Mouse (Mus musculus) heart, embryonic 13.5 days (tissue): Measurements from ENCODE around the gene Gkap1. TPM values are rescaled to one million over a fixed set of nuclear protein-coding genes. Genes with fewer than 3 reads are reported as not detected.
A peak's percentile ranks its signal among the peaks of the same experiment; 100 is the strongest.

Source experiments
- ATAC-seq: fragments of 200-750 bp; cut with Nextera tagmentation; 2 replicates; pipeline ENCODE4 v1.8.0; 2017; ENCODE audit warnings: moderate TSS enrichment; ENCODE audit not compliant: insufficient number of reproducible peaks, low FRiP score, low TSS enrichment; ENCODE audit errors: extremely low read depth
- H3K27ac ChIP-seq: fragments of 300-500 bp; sonication (generic); replicated peaks from 2 replicates; pipeline ENCODE4 v1.5.1; 2015; ENCODE audit warnings: moderate library complexity, mild to moderate bottlenecking, inconsistent platforms
- H3K27me3 ChIP-seq: fragments of 300-500 bp; sonication (generic); replicated peaks from 2 replicates; pipeline ENCODE4 v1.6.1; 2015; ENCODE audit warnings: mild to moderate bottlenecking, inconsistent platforms
- H3K36me3 ChIP-seq: fragments of 300-500 bp; sonication (generic); 2 replicates; pipeline ENCODE4 v1.6.1; 2015; ENCODE audit warnings: mild to moderate bottlenecking, inconsistent platforms
- H3K4me1 ChIP-seq: fragments of 300-500 bp; sonication (generic); 2 replicates; pipeline ENCODE4 v1.6.1; 2015; ENCODE audit warnings: inconsistent platforms
- H3K4me2 ChIP-seq: fragments of 300-500 bp; sonication (generic); 2 replicates; pipeline ENCODE4 v1.6.1; 2015; ENCODE audit warnings: inconsistent platforms, mild to moderate bottlenecking, moderate library complexity
- H3K4me3 ChIP-seq: fragments of 300-500 bp; sonication (generic); 2 replicates; pipeline ENCODE4 v1.5.1; 2015; ENCODE audit warnings: moderate library complexity, mild to moderate bottlenecking, inconsistent platforms
- H3K9ac ChIP-seq: fragments of 300-500 bp; sonication (generic); 2 replicates; pipeline ENCODE4 v1.6.1; 2015; ENCODE audit warnings: inconsistent platforms, mild to moderate bottlenecking, moderate library complexity
- H3K9me3 ChIP-seq: fragments of 300-500 bp; sonication (generic); 2 replicates; pipeline ENCODE4 v1.6.1; 2016; ENCODE audit warnings: inconsistent platforms
- WGBS: fragments of 180-500 bp; shearing (Covaris S2); methylation state at CpG from one replicate; pipeline ENCODE4 v1.1.7; 2015; ENCODE audit warnings: mixed read lengths; 5-methylcytosine and 5-hydroxymethylcytosine counted together
- polyA plus RNA-seq: library from polyadenylated mRNA; unstranded; fragments of >200 nt; fragmentation: Nextera tagmentation; extraction: Ambion mirVana; gene quantifications from 2 replicates; pipeline ENCODE4 v1.2.1, GENCODE M21; 2015

Gene Gkap1
- polyA plus RNA-seq, 1 experiment from 2014 or later: 15.6 TPM

GRCm38 (mm10) chr13:58263546-58263945, 12.0 kb downstream of the Gkap1 start:
- H3K4me3 ChIP-seq: no peak overlapping the region
- no peaks in the 10 kb centered on the region for H3K9me3 ChIP-seq
- H3K4me2 ChIP-seq: no peak overlapping the region
- no peak overlapping the region for H3K9ac ChIP-seq
- peaks cover 20% of the 10 kb centered on the region for H3K36me3 ChIP-seq
- H3K27me3 ChIP-seq: no peaks in the 10 kb centered on the region
- 84% methylated on average over 8 of the region's 8 CpGs for WGBS
- ATAC-seq: no peak
- H3K27ac ChIP-seq: no peak overlapping the region
- H3K4me1 ChIP-seq: peaks cover 3% of the 10 kb centered on the region; the same call in 1 of the 2 replicates

- Histone ChIP-seq H3K36me3 (peaks cover 31% of the 10 kb centered on the region), H3K4me2 (no peak overlapping the region), H3K4me1 (peaks cover 3% of the 10 kb centered on the region; the same call in 1 of the 2 replicates), H3K4me3 (no peak overlapping the region), H3K27me3 (no peaks in the 10 kb centered on the region), H3K27ac (peak overlapping the region; percentile 53), H3K9me3 (no peaks in the 10 kb centered on the region), H3K9ac (no peak overlapping the region)
- WGBS: 65% methylated on average over 4 of the region's 4 CpGs
- ATAC-seq: no peak
Observed at GRCm38 (mm10) chr13:58261674-58262073, 13.8 kb downstream of the Gkap1 start.

- no peak for ATAC-seq
- Histone ChIP-seq H3K9ac (no peak overlapping the region), H3K9me3 (no peaks in the 10 kb centered on the region), H3K27me3 (no peaks in the 10 kb centered on the region), H3K4me1 (no peaks in the 10 kb centered on the region), H3K36me3 (peaks cover 50% of the 10 kb centered on the region), H3K4me3 (no peak overlapping the region), H3K27ac (no peak overlapping the region), H3K4me2 (no peak overlapping the region)
- 77% methylated on average over 1 of the region's 1 CpGs for WGBS
Observed at GRCm38 (mm10) chr13:58253268-58253667, 22.2 kb downstream of the Gkap1 start.

- Histone ChIP-seq H3K27ac (no peak overlapping the region), H3K4me1 (0 out of 2 replicates have a peak, but pooled peaks cover 2% of the 10 kb centered on the region), H3K4me3 (no peak overlapping the region), H3K9ac (no peak overlapping the region), H3K36me3 (peaks cover 32% of the 10 kb centered on the region), H3K9me3 (no peaks in the 10 kb centered on the region), H3K27me3 (no peaks in the 10 kb centered on the region), H3K4me2 (no peak overlapping the region)
- WGBS: 88% methylated on average over 5 of the region's 5 CpGs
- ATAC-seq: no peak
Observed at GRCm38 (mm10) chr13:58248957-58249356, 26.5 kb downstream of the Gkap1 start.

GRCm38 (mm10) chr13:58236536-58236935, 39.0 kb downstream of the Gkap1 start:
- Histone ChIP-seq H3K4me2 (no peak overlapping the region), H3K9ac (no peak overlapping the region), H3K36me3 (peaks cover 39% of the 10 kb centered on the region), H3K4me3 (no peak overlapping the region), H3K27me3 (no peaks in the 10 kb centered on the region), H3K4me1 (no peaks in the 10 kb centered on the region), H3K27ac (no peak overlapping the region), H3K9me3 (no peaks in the 10 kb centered on the region)
- 90% methylated on average over 7 of the region's 7 CpGs for WGBS
- no peak for ATAC-seq

- peaks cover 21% of the 10 kb centered on the region; the same call in 1 of the 2 replicates for H3K36me3 ChIP-seq
- H3K27ac ChIP-seq: no peak overlapping the region
- no peaks in the 10 kb centered on the region for H3K4me1 ChIP-seq
- H3K27me3 ChIP-seq: no peaks in the 10 kb centered on the region
- no peak overlapping the region for H3K4me3 ChIP-seq
- H3K4me2 ChIP-seq: no peak overlapping the region
- no peak overlapping the region for H3K9ac ChIP-seq
- 35% methylated on average over 5 of the region's 5 CpGs for WGBS
- no peak for ATAC-seq
- no peaks in the 10 kb centered on the region for H3K9me3 ChIP-seq
Observed at GRCm38 (mm10) chr13:58232611-58233010, 42.9 kb downstream of the Gkap1 start.

GRCm38 (mm10) chr13:58232070-58232469, 43.4 kb downstream of the Gkap1 start:
- Histone ChIP-seq H3K4me3 (no peak overlapping the region), H3K36me3 (peaks cover 19% of the 10 kb centered on the region; the same call in 1 of the 2 replicates), H3K4me1 (no peaks in the 10 kb centered on the region), H3K27ac (no peak overlapping the region), H3K27me3 (no peaks in the 10 kb centered on the region), H3K9me3 (peaks cover 3% of the 10 kb centered on the region; the same call in 1 of the 2 replicates), H3K4me2 (no peak overlapping the region), H3K9ac (no peak overlapping the region)
- ATAC-seq: no peak
- 86% methylated on average over 8 of the region's 8 CpGs for WGBS

GRCm38 (mm10) chr13:58228624-58229023, 46.9 kb downstream of the Gkap1 start:
- H3K4me2 ChIP-seq: no peak overlapping the region
- H3K4me1 ChIP-seq: no peaks in the 10 kb centered on the region
- peaks cover 9% of the 10 kb centered on the region; the same call in 1 of the 2 replicates for H3K9me3 ChIP-seq
- no peak for ATAC-seq
- no peak overlapping the region for H3K27ac ChIP-seq
- 0 out of 2 replicates have a peak, but pooled peaks cover 4% of the 10 kb centered on the region for H3K36me3 ChIP-seq
- H3K27me3 ChIP-seq: no peaks in the 10 kb centered on the region
- no peak overlapping the region for H3K9ac ChIP-seq
- 50% methylated on average over 2 of the region's 2 CpGs for WGBS
- H3K4me3 ChIP-seq: no peak overlapping the region

- H3K9me3 ChIP-seq: peaks cover 9% of the 10 kb centered on the region; the same call in 1 of the 2 replicates
- no peaks in the 10 kb centered on the region for H3K4me1 ChIP-seq
- no peaks in the 10 kb centered on the region for H3K36me3 ChIP-seq
- H3K9ac ChIP-seq: no peak overlapping the region
- no peak for ATAC-seq
- WGBS: 73% methylated on average over 8 of the region's 8 CpGs
- H3K27me3 ChIP-seq: no peaks in the 10 kb centered on the region
- no peak overlapping the region for H3K27ac ChIP-seq
- H3K4me2 ChIP-seq: no peak overlapping the region
- H3K4me3 ChIP-seq: no peak overlapping the region
Observed at GRCm38 (mm10) chr13:58225694-58226093, 49.8 kb downstream of the Gkap1 start.

GRCm38 (mm10) chr13:58220206-58220605, 55.3 kb downstream of the Gkap1 start:
- Histone ChIP-seq H3K27me3 (no peaks in the 10 kb centered on the region), H3K4me3 (no peak overlapping the region), H3K9me3 (no peaks in the 10 kb centered on the region), H3K9ac (no peak overlapping the region), H3K4me1 (peaks cover 6% of the 10 kb centered on the region), H3K36me3 (no peaks in the 10 kb centered on the region), H3K4me2 (no peak overlapping the region), H3K27ac (no peak overlapping the region)
- ATAC-seq: no peak
- WGBS: 79% methylated on average over 3 of the region's 3 CpGs

- Histone ChIP-seq H3K27ac (no peak overlapping the region), H3K4me3 (no peak overlapping the region), H3K4me2 (no peak overlapping the region), H3K36me3 (no peaks in the 10 kb centered on the region), H3K9ac (no peak overlapping the region), H3K27me3 (no peaks in the 10 kb centered on the region), H3K9me3 (no peaks in the 10 kb centered on the region), H3K4me1 (peaks cover 26% of the 10 kb centered on the region)
- ATAC-seq: no peak
- 75% methylated on average over 2 of the region's 2 CpGs for WGBS
Observed at GRCm38 (mm10) chr13:58217536-58217935, 58.0 kb downstream of the Gkap1 start.

GRCm38 (mm10) chr13:58216395-58216794, 59.1 kb downstream of the Gkap1 start:
- ATAC-seq: no peak
- Histone ChIP-seq H3K4me3 (peak overlapping the region; percentile 99), H3K9ac (peak overlapping the region; percentile 99), H3K36me3 (no peaks in the 10 kb centered on the region), H3K4me1 (peaks cover 34% of the 10 kb centered on the region), H3K4me2 (peak overlapping the region; percentile 71), H3K27ac (no peak overlapping the region), H3K9me3 (no peaks in the 10 kb centered on the region), H3K27me3 (no peaks in the 10 kb centered on the region)
- WGBS: 82% methylated on average over 9 of the region's 9 CpGs
